Mouse (Mus musculus): ENCODE results near the gene Bloc1s1. TPM values are rescaled to one million over a fixed set of nuclear protein-coding genes. Genes with fewer than 3 reads are reported as not detected.
A peak's percentile ranks its signal among the peaks of the same experiment; 100 is the strongest.

Gene Bloc1s1
- polyA plus RNA-seq, 1 experiment = 238 TPM

DNA sequence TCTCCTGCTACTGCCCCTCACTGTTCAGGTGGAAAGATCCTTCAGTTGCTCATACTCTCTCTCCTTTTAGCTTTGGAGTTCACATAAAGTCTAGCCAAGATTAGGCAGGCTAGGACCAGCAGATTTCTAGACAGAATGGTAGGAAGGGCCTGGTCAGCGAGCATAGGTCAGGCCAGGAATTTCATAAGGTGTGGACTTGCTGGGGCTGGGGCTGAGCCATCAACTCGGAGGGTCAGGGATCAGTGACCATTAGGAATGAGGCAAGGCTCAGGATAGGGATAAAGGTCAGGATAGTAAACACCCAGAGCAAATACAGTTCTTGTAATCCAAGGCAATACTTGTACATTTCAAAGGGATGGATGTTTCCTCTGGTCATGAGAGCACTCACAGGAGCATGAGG, 41.1 kb upstream of the Bloc1s1 start:
- no peaks in the 10 kb centered on the region for H3K27me3 ChIP-seq (ENCODE audit: control insufficient read depth, insufficient read depth, insufficient read length)
- no peaks in the 10 kb centered on the region for H3K79me2 ChIP-seq (ENCODE audit: control insufficient read depth, insufficient read depth)
- TF ChIP-seq TCF12 (IDR thresholded peaks at IDR 0.05; ENCODE audit: insufficient read depth, poor library complexity, severe bottlenecking) = no peak
- TF ChIP-seq USF1 (IDR thresholded peaks at IDR 0.05; ENCODE audit: low read depth) = no peak
- no peak for TF ChIP-seq TCF3 (IDR thresholded peaks at IDR 0.05; ENCODE audit: insufficient read length, low read depth)
- no peak for TF ChIP-seq SRF (IDR thresholded peaks at IDR 0.05; ENCODE audit: control insufficient read depth, insufficient read length, low read depth)
- no peak for TF ChIP-seq E2F4 (IDR thresholded peaks at IDR 0.05; ENCODE audit: insufficient read depth)
- no peak for TF ChIP-seq REST (IDR thresholded peaks at IDR 0.05; ENCODE audit: insufficient read depth, insufficient read length)
- TF ChIP-seq MAX (IDR thresholded peaks at IDR 0.05; ENCODE audit: low read depth) = no peak
- no peak for TF ChIP-seq MYOG (IDR thresholded peaks at IDR 0.05; ENCODE audit: control insufficient read depth in 1 of 3, insufficient read depth in 1 of 3, insufficient read length in 2 of 3, low read depth in 2 of 3)
- TF ChIP-seq POLR2A (IDR thresholded peaks at IDR 0.05; ENCODE audit: insufficient read length, low read depth) = no peak
- TF ChIP-seq POLR2AphosphoS2 (IDR thresholded peaks at IDR 0.05; ENCODE audit: insufficient read length, low read depth) = no peak
- H3K4me3 ChIP-seq = no peak overlapping the region
- no peaks in the 10 kb centered on the region for H3K36me3 ChIP-seq (ENCODE audit: control insufficient read depth, insufficient read depth)
- H3K4me2 ChIP-seq (ENCODE audit: low read depth) = no peak overlapping the region
- H3ac ChIP-seq (ENCODE audit: control insufficient read depth, insufficient read length) = no peak overlapping the region

GRCm38 (mm10) chr10:128960590-128961584, 37.1 kb upstream of the Bloc1s1 start, which contains the start of gene Mettl7b:
TSS of gene Mettl7b (minus strand) at chr10:128960988.
- peaks cover 26% of the 10 kb centered on the region for H3K36me3 ChIP-seq (ENCODE audit: control insufficient read depth, insufficient read depth)
- H3K27me3 ChIP-seq (ENCODE audit: control insufficient read depth, insufficient read depth, insufficient read length) = no peaks in the 10 kb centered on the region
- no peak within 1 kb of the TSS for H3ac ChIP-seq (ENCODE audit: control insufficient read depth, insufficient read length)
- no peak for TF ChIP-seq POLR2A (IDR thresholded peaks at IDR 0.05; ENCODE audit: insufficient read length, low read depth)
- no peak for TF ChIP-seq TCF12 (IDR thresholded peaks at IDR 0.05; ENCODE audit: insufficient read depth, poor library complexity, severe bottlenecking)
- TF ChIP-seq MYOG (IDR thresholded peaks at IDR 0.05; ENCODE audit: control insufficient read depth in 1 of 3, insufficient read depth in 1 of 3, insufficient read length in 2 of 3, low read depth in 2 of 3) = no peak
- TF ChIP-seq MAX (IDR thresholded peaks at IDR 0.05; ENCODE audit: low read depth) = no peak
- TF ChIP-seq E2F4 (IDR thresholded peaks at IDR 0.05; ENCODE audit: insufficient read depth) = no peak
- TF ChIP-seq REST (IDR thresholded peaks at IDR 0.05; ENCODE audit: insufficient read depth, insufficient read length) = no peak
- no peak for TF ChIP-seq MYOD1 (IDR thresholded peaks at IDR 0.05; ENCODE audit: control insufficient read depth in 1 of 3, insufficient read length in 2 of 3, low read depth in 2 of 3)
- TF ChIP-seq POLR2AphosphoS2 (IDR thresholded peaks at IDR 0.05; ENCODE audit: insufficient read length, low read depth) = no peak
- no peak for TF ChIP-seq TCF3 (IDR thresholded peaks at IDR 0.05; ENCODE audit: insufficient read length, low read depth)
- TF ChIP-seq CEBPB (IDR thresholded peaks at IDR 0.05; ENCODE audit: insufficient read depth, poor library complexity, severe bottlenecking) = no peak
- TF ChIP-seq USF1 (IDR thresholded peaks at IDR 0.05; ENCODE audit: low read depth) = no peak
- no peak for TF ChIP-seq SRF (IDR thresholded peaks at IDR 0.05; ENCODE audit: control insufficient read depth, insufficient read length, low read depth)
- H3K79me2 ChIP-seq (ENCODE audit: control insufficient read depth, insufficient read depth) = no peaks in the 10 kb centered on the region
- H3K4me3 ChIP-seq = no peak within 1 kb of the TSS
- H3K4me2 ChIP-seq (ENCODE audit: low read depth) = no peak within 1 kb of the TSS

DNA sequence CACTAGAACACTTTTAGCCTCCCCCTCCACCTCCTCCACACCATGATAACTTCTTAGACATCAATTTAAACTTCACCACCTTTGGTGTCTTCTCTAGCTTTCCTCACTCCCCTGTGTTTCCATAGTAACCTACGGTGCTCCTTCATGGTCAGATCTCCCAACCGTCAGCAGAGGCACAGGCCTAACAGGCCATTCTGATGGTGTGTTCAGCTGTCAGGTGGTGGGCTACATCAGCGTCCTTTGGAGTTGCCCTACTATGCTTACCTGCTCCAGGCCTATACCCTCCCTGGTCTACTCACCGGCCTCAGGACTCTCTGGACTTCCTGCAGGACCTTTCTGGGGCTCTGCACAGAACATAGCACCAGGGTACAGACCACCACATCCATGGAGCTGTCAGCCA, 36.3 kb upstream of the Bloc1s1 start:
- peaks cover 33% of the 10 kb centered on the region for H3K36me3 ChIP-seq (ENCODE audit: control insufficient read depth, insufficient read depth)
- no peak overlapping the region for H3K4me3 ChIP-seq
- H3ac ChIP-seq (ENCODE audit: control insufficient read depth, insufficient read length) = no peak overlapping the region
- H3K4me2 ChIP-seq (ENCODE audit: low read depth) = no peak overlapping the region
- TF ChIP-seq MYOG (IDR thresholded peaks at IDR 0.05; ENCODE audit: control insufficient read depth in 1 of 3, insufficient read depth in 1 of 3, insufficient read length in 2 of 3, low read depth in 2 of 3) (no peak), USF1 (IDR thresholded peaks at IDR 0.05; ENCODE audit: low read depth) (no peak), POLR2AphosphoS2 (IDR thresholded peaks at IDR 0.05; ENCODE audit: insufficient read length, low read depth) (peak; percentile 78)
- no peaks in the 10 kb centered on the region for H3K79me2 ChIP-seq (ENCODE audit: control insufficient read depth, insufficient read depth)
- H3K27me3 ChIP-seq (ENCODE audit: control insufficient read depth, insufficient read depth, insufficient read length) = no peaks in the 10 kb centered on the region

- Histone ChIP-seq H3K4me2 (ENCODE audit: low read depth) (no peak overlapping the region), H3K79me2 (ENCODE audit: control insufficient read depth, insufficient read depth) (no peaks in the 10 kb centered on the region), H3K36me3 (ENCODE audit: control insufficient read depth, insufficient read depth) (peaks cover 49% of the 10 kb centered on the region), H3K4me3 (no peak overlapping the region), H3K27me3 (ENCODE audit: control insufficient read depth, insufficient read depth, insufficient read length) (no peaks in the 10 kb centered on the region), H3ac (ENCODE audit: control insufficient read depth, insufficient read length) (no peak overlapping the region)
- no peak for TF ChIP-seq TCF3 (IDR thresholded peaks at IDR 0.05; ENCODE audit: insufficient read length, low read depth)
- peak; percentile 17 for TF ChIP-seq POLR2AphosphoS2 (IDR thresholded peaks at IDR 0.05; ENCODE audit: insufficient read length, low read depth)
Measured at GRCm38 (mm10) chr10:128958340-128958739, 34.5 kb upstream of the Bloc1s1 start.

DNA sequence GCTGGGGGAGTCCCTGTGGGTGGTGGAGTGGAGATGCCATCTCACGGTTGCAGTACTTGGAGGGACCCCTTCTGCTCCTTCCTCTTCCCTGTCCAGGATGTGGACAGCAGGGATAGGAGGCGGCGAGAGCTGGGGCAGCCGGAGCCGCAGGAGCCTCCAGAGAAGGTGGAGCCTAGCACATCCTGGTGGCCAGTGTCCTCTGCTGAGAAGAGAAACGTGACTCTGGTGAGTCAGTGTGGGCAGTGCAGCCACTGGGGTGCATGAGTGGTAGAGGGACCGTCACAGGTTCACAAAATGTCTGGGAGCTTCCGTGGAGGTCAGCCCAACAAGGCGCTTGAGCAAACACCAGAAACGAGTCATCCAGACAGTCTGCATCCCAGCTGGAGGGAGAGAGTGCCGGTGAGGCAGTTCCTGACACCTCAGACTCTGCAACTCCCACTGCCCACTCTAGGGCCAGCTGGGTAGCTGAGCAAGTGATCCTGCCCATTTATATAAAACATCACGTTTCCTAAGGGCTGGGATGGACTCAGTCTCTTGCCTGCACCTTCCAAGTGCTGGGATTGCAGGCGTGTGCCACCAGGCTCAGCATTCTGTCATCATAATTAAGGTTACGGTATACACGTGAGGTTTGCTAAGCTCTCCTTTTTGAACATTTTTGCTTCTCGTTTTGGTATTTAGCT, 26.5 kb upstream of the Bloc1s1 start:
- Histone ChIP-seq H3K36me3 (ENCODE audit: control insufficient read depth, insufficient read depth) (peaks cover 85% of the 10 kb centered on the region), H3K79me2 (ENCODE audit: control insufficient read depth, insufficient read depth) (no peaks in the 10 kb centered on the region), H3K4me3 (no peak overlapping the region), H3K4me2 (ENCODE audit: low read depth) (no peak overlapping the region), H3K27me3 (ENCODE audit: control insufficient read depth, insufficient read depth, insufficient read length) (no peaks in the 10 kb centered on the region), H3ac (ENCODE audit: control insufficient read depth, insufficient read length) (no peak overlapping the region)
- TF ChIP-seq POLR2A (IDR thresholded peaks at IDR 0.05; ENCODE audit: insufficient read length, low read depth) (no peak), E2F4 (IDR thresholded peaks at IDR 0.05; ENCODE audit: insufficient read depth) (no peak), CEBPB (IDR thresholded peaks at IDR 0.05; ENCODE audit: insufficient read depth, poor library complexity, severe bottlenecking) (no peak), POLR2AphosphoS2 (IDR thresholded peaks at IDR 0.05; ENCODE audit: insufficient read length, low read depth) (peak; percentile 17)
